ENCODE assay signal across 28 mouse cellular contexts in genomic region chr10:127317277-127317676, GRCm38 (mm10). TPM values are rescaled to one million over a fixed set of nuclear protein-coding genes. Genes with fewer than 3 reads are reported as not detected.
"Had no signal": no experiment of that assay in that cellular context is flagged by ENCODE, and none has a peak within 500 bp of the region (broad histone marks: within the 10 kb centered on the region; RNA-seq: fewer than 3 reads in every experiment).

No protein-coding gene starts in this region.

- DNase-seq: kidney, adult 2 months; kidney, postnatal 25 days; layer of hippocampus, adult 9-11 months; lung, embryonic 14.5 days; retina, postnatal 1 day; thymus, adult 18-20 months; thymus, postnatal 4 days had no signal

- ATAC-seq: intestine, postnatal 0 days; lung, postnatal 0 days; midbrain, embryonic 16.5 days had no signal

- H3K27ac ChIP-seq: kidney, postnatal 0 days; layer of hippocampus, adult 2 months; limb, embryonic 10.5 days; limb, embryonic 13.5 days; macrophage; midbrain, embryonic 12.5 days; neural tube, embryonic 13.5 days had no signal

- H3K27me3 ChIP-seq: megakaryocyte, embryonic 14.5 days had no signal

- H3K9me3 ChIP-seq: limb, embryonic 10.5 days; limb, embryonic 13.5 days; midbrain, embryonic 12.5 days; neural tube, embryonic 13.5 days had no signal

- H3K4me1 ChIP-seq: limb, embryonic 13.5 days; midbrain, embryonic 12.5 days; neural tube, embryonic 13.5 days had no signal

- H3K4me3 ChIP-seq: layer of hippocampus, adult 2 months; limb, embryonic 10.5 days; limb, embryonic 13.5 days; megakaryocyte, embryonic 14.5 days; midbrain, embryonic 12.5 days; myocyte; neural tube, embryonic 13.5 days had no signal

- H3K4me2 ChIP-seq: limb, embryonic 13.5 days; lung, embryonic 14.5 days; midbrain, embryonic 12.5 days; neural tube, embryonic 13.5 days had no signal

- H3K36me3 ChIP-seq: limb, embryonic 10.5 days; limb, embryonic 13.5 days; midbrain, embryonic 12.5 days; neural tube, embryonic 13.5 days had no signal

- H3K9ac ChIP-seq: limb, embryonic 13.5 days; lung, embryonic 14.5 days; midbrain, embryonic 12.5 days; neural tube, embryonic 13.5 days had no signal

RNA-seq across cellular contexts. Expression of gene Gli1, which starts 24.5 kb away (rescaled TPM):
- total RNA-seq: liver, adult 2 months; monocyte, adult 5-6 weeks; neutrophil, adult 5-6 weeks had no signal
- polyA plus RNA-seq: macrophage had no signal

RNA-seq across cellular contexts. Expression of gene Inhbe, which starts 36.9 kb away (rescaled TPM):
- total RNA-seq: layer of hippocampus, adult 2 months; layer of hippocampus, postnatal 25 days; monocyte, adult 5-6 weeks had no signal
- polyA plus RNA-seq: intestine, embryonic 14.5 days; kidney, adult 2 months; kidney, postnatal 0 days; large intestine, adult 2 months; lung, postnatal 0 days; macrophage; midbrain, embryonic 12.5 days; neural tube, embryonic 13.5 days; small intestine, adult 2 months; spleen, adult 2 months; testis, adult 2 months had no signal
